Mouse (Mus musculus) layer of hippocampus, postnatal 36 days (tissue): ENCODE measurements around the gene Wnt4. TPM values are rescaled to one million over a fixed set of nuclear protein-coding genes. Genes with fewer than 3 reads are reported as not detected.

Experiments used
- DNase-seq, 2 experiments: peaks; one replicate each; pipeline ENCODE4 v3.0.0; 2022
- total RNA-seq, 2 experiments: library from RNA; stranded (reverse); gene quantifications; 2 replicates each; pipeline ENCODE4 v1.2.3; 2021

Wnt4 gene
- total RNA-seq, result 1 to 10 TPM; 6.2 to 6.9 TPM

GRCm38 (mm10) chr4:137277166-137277513 lies at the start of gene Wnt4:
Gene Wnt4, plus strand, starts transcription at chr4:137277489.
- no peak for DNase-seq

DNA sequence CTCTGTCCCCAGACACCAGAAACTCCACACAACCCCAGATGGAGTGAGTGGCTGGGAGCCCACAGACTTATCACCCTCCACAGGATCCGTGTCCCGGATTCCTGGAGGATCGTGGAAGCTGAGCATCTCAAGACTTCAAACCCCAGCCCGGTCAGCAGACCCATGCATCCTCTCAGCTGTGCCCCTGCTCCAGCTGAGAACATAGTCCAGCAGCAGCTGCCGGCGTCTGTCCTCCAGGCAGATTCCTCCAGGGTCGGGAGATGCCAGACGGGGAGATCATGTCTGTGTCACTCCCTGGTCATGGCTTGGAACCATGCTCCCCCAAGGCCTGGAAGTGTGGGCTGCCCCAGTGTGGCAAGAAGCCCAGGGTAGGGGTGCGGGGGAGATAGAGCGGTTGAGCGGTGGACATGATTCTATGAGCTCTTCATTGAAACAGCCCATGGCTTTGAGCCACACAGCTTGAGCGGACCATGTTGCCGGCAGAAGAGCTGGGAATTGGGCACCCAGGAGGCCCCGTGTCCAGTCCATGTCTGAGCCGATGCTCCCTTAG lies 48.6 kb upstream of the Wnt4 start:
- no peak for DNase-seq

DNA sequence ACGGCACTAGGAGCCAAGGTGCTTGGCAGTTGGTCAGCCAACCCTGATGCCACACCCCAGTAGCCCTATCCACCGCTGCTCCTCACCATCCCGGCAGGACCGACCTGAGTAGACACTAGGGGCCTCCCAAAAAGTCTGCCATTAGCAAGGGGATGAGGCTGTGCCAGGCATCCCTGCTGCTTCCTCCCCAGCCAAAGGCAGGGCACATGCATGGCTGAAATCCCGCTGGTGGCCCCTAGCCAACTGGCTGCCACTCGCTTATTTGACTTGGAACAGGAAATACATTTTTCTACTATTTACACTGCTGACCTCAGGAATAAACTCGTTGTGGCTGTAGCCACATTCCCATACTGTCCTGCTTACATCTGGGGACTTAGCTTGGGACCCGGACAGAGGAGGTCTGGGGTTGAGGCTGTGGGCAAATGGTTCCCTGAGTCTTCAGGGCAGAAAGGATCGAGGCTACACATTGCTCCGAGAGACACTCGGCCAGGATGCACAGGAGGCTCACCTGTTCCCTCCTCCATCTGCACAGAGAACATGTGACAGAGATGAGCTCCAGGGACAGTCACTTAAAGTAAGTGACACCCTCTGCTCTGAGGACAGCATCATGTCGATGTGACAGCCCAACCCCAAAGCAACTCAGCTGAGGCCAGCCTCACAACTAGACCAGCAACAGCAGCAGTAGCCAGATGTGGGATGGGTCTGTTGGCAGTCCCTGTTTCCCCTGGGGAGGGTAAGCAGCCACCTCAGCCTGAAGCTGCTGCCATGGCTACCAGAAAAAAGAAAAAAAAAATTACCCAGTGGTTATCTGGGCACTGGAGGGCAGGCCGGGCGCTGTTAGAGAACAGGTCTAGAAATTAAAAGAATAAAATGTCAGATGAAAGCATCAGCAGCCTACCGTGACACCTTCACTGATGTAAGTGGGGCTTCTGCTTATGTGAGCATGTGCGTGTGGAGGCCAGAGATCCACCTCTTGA lies 45.5 kb upstream of the Wnt4 start:
- DNase-seq, result no peak

GRCm38 (mm10) chr4:137233632-137234031 lies 43.7 kb upstream of the Wnt4 start:
- DNase-seq, result no peak

DNA sequence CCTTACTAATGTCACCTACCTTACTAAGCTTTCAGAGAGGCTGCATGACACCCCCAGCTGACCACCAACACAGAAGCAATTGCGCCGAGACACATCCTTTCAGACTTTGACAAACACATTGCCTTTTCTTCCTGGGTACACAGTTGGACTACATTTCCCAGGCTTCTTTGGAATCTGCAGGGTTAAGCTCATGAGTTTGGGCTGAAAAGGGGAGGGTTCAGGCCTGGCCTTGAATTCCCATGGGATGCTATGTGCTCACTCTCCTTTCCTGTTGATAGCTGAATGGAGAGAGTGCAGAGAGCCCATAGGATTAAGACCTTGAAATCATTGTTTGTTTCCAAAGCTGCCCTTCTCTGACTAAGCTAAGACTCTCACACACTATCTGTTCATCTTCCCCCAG lies 42.8 kb upstream of the Wnt4 start:
- no peak for DNase-seq

DNA sequence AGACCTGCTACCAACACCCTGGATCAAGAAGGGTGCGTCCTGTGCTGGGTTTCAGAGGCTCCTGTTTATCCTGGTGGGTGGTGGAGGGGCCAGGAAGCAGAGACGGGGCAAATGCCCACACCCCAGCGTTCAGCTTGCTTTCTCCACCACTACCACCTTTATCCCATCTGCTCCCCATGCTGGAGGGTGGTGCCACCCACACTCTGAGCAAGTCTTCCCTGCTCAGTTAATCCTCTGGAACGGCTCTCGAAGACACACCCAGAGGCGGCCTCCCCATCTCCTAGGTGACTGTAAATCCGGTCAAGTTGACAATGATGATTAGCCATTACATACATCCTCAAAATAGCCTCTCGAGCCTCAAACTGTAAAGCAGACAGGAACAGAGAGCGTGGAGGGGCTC lies 41.9 kb upstream of the Wnt4 start:
- peak; percentile 22 to 37 for DNase-seq

DNA sequence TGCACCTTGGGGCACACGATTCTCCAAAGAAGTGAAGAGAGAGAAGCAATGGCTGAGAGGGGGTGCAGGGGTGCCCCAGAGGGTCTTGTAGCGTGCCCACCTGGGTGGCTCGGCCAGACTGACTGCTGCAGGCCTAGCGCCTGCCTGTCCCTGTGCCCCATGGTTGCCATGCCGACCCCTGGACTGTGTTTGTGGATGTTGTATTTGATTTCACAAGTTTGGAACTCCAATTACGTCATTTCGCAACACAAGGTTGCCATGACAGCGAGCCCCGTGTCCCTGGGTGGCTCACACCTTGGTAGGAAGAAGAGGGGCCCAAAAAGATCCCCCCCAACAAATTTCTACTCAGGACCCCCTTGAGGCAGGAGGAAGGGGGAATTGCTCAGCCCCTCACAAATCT lies 32.4 kb upstream of the Wnt4 start:
- no peak for DNase-seq

- no peak for DNase-seq
Observed at GRCm38 (mm10) chr4:137250333-137250732, 27.0 kb upstream of the Wnt4 start.

GRCm38 (mm10) chr4:137250849-137251248 lies 26.4 kb upstream of the Wnt4 start:
- no peak for DNase-seq

- DNase-seq, result no peak
Observed at GRCm38 (mm10) chr4:137253601-137254000, 23.7 kb upstream of the Wnt4 start.

DNA sequence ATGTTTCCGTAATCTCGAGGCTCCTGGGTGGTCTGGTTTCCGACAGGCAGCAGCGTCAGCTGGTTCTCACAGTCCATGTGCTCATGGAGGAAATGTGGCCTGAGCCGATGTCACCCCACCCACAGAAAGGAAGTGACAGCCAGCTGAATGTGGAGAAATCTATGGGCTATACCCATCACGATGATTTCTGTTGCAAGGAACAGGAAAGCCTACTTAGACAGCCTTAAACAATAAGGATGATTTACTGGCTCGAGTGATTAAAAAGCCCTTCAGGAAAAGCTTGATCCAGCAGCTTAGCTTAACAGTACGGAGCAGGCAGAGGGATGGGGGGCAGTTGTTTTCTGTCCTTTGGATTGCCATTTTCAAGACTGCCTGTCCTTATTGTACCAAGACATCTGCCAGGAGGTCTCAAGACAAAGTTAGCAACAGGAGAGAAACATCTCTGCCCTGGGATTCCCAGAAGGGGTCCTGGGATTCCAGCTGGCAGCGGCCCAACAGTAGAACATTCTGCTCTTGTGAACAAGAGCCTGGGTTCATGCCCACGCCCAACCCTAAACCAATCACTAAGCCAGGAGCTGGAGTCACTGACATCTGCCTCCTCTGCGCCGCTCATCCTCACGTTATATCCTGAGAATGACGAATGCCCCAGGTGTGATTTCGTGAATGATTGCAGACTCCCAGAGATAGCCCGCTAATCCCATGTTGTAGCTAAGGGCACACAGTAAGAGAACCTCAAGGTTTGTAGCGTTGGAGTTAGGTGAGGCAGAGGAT lies 22.9 kb upstream of the Wnt4 start:
- DNase-seq, result no peak

GRCm38 (mm10) chr4:137255568-137255967 lies 21.7 kb upstream of the Wnt4 start:
- no peak for DNase-seq

- DNase-seq, result no peak
Observed at GRCm38 (mm10) chr4:137261826-137262225, 15.5 kb upstream of the Wnt4 start.

DNA sequence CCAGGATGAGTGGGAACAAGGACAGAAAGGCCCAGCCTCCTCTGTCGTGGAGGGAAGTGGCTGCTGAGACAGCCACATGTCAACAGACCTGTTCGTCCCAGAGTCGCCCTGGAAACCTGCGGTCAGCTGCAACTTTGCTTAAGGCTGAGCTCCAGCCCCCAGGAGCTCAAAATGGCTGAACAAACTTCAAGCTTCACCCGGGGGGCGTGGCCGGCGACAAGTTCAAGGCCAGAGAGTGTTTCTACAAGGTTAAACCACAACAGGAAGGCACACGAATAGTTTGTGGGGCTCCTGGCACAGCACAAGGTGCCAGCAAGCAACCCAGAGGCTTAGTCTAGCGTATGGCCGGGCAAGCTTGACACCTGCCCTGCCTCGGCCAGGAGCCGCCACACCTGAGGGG lies 13.2 kb upstream of the Wnt4 start:
- no peak for DNase-seq

GRCm38 (mm10) chr4:137265116-137265515 lies 12.2 kb upstream of the Wnt4 start:
- no peak for DNase-seq

- DNase-seq, result no peak
Observed at GRCm38 (mm10) chr4:137268541-137268940, 8.7 kb upstream of the Wnt4 start.

DNA sequence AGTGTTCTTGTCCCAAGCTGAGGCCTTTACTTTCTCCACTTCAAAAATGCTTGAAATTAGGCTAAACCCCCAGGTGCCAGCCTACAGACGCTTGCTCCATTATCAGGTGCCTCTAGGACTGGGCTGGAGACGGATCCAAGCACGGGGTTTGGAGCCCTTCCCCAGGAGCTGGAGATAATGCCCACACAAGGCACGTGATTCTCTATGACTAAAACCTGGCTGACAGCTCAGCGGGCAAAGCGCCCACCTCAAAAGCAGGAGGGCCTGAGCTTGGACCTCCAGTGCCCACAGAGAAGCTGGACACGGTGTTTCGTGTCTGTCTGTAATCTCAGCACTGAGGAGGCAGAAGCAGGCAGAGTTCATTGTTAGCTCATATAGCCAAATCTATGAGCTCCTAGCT lies 5.4 kb upstream of the Wnt4 start:
- DNase-seq, result no peak

- DNase-seq, result no peak
Observed at GRCm38 (mm10) chr4:137274304-137274703, 3.0 kb upstream of the Wnt4 start.

- DNase-seq, result peak in 1 of 2 experiments; percentile 18
Observed at GRCm38 (mm10) chr4:137276443-137277165, 685 bp upstream of the Wnt4 start.

GRCm38 (mm10) chr4:137277600-137278143 lies 383 bp downstream of the Wnt4 start:
- no peak for DNase-seq

- no peak for DNase-seq
Observed at GRCm38 (mm10) chr4:137278144-137279040, 1.1 kb downstream of the Wnt4 start.
